Mouse (Mus musculus): ENCODE measurements around the gene Tmem88.

DNA sequence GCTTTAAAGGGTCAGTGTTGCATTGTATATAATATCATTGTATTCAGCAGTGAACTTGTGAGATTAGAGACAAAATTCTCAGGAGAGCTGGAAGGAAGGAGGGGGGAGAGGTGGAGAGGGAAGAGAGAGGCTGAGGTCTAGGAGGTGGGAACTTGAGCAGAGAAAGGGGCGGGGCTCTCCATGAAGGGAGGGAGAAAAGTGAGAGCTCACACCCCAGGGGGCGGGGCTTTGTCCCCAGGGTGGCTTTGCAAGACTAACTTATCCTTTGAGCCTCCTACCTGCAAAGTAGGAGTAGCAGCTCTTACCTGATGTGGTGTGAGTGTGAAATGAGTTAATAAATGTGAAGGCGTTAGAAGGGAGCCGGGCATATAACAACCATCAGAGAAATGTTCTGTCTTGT lies 30.7 kb upstream of the Tmem88 start:
- peak; percentile 18 for TF ChIP-seq CTCF (IDR thresholded peaks at IDR 0.05)
- no peak for TF ChIP-seq EP300 (IDR thresholded peaks at IDR 0.05)
